Mouse (Mus musculus) erythroblast, embryonic 14.5 days (primary cell): ENCODE data around the gene Clec4a1. TPM values are rescaled to one million over a fixed set of nuclear protein-coding genes. Genes with fewer than 3 reads are reported as not detected.

ENCODE experiments used
- H3K27me3 ChIP-seq: 2 replicates; pipeline ENCODE4 v1.6.1; 2012; ENCODE audit warnings: inconsistent platforms; ENCODE audit not compliant: control insufficient read depth
- H3K36me3 ChIP-seq: 2 replicates; pipeline ENCODE4 v1.6.1; 2012; ENCODE audit warnings: mild to moderate bottlenecking, inconsistent platforms; ENCODE audit not compliant: control insufficient read depth
- H3K4me1 ChIP-seq: 2 replicates; pipeline ENCODE4 v1.6.1; 2012; ENCODE audit warnings: inconsistent platforms; ENCODE audit not compliant: control insufficient read depth
- H3K4me3 ChIP-seq: replicated peaks from 2 replicates; pipeline ENCODE3; 2012; ENCODE audit warnings: moderate library complexity, mild to moderate bottlenecking, inconsistent platforms
- H3K9me3 ChIP-seq: 2 replicates; pipeline ENCODE4 v1.6.1; 2012; ENCODE audit warnings: low read length, inconsistent platforms, mixed read lengths; ENCODE audit not compliant: control insufficient read depth
- GATA1 ChIP-seq: IDR thresholded peaks from 2 replicates; pipeline ENCODE4 v1.6.1; 2012; ENCODE audit warnings: low read length, inconsistent platforms, mixed read lengths
- TAL1 ChIP-seq: IDR thresholded peaks from 3 replicates; pipeline ENCODE4 v1.6.1; 2012; ENCODE audit warnings: low read length, inconsistent platforms, mixed read lengths
- polyA plus RNA-seq: library from polyadenylated mRNA; stranded (reverse); fragments of >175 nt; gene quantifications from 2 replicates; pipeline ENCODE4 v1.2.3, GENCODE M21; 2012

The Clec4a1 gene
- polyA plus RNA-seq, 1 experiment, result not detected

DNA sequence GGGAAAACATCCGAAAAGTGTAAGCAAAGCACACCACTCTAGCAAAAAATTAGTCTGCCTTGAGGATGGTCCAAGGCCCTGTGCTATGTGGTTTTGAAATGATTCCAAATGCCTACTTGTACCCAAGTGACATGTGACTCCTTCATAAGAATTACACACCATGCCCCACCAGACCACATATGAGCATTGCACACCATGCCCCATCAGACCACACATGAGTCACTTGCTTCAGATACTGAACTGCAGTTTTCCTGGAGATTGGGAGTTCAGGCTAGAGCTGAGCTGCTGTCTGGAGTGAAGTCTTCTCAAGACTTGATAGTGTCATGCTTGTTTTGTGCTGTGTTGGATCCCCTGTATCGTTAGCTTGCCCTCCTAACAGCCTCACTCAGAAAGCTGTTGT is 32.0 kb upstream of the Clec4a1 start:
- Histone ChIP-seq H3K36me3 (peaks cover 68% of the 10 kb centered on the region), H3K27me3 (no peaks in the 10 kb centered on the region), H3K4me1 (no peaks in the 10 kb centered on the region), H3K4me3 (no peak overlapping the region), H3K9me3 (peaks cover 3% of the 10 kb centered on the region; the same call in 1 of the 2 replicates)
- no peak for TF ChIP-seq GATA1
- TF ChIP-seq TAL1, result no peak

DNA sequence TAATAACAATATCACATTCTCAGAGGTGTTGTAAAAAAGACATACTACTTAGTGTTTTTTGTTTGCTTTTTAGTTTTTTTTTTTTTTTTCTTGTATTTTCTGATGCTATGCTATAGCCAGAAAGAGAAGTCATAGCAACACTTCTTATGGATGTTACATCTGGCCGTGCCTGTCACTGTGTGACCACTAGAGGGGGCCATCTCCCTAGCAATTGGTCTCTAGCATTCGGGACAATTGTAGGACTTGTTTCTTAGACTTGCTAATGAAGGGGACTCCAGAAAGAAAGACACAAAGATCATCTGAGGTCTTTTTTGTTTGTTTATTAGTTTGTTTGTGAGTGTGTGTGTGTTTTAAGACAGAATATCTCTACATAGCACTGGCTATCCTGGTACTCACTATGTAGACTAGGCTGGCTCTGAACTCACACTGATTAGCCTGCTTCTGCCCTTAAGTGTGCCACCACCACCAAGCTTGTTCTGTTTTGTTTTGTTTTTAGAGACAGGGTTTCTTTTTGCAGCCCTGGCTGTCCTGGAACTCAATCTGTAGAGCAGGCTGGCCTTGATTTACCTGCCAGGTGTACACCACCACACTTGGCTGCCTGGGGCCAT is 29.1 kb upstream of the Clec4a1 start:
- Histone ChIP-seq H3K27me3 (no peaks in the 10 kb centered on the region), H3K36me3 (peaks cover 41% of the 10 kb centered on the region)

GRCm38 (mm10) chr6:122919922-122920321 is 1.7 kb upstream of the Clec4a1 start:
- TF ChIP-seq GATA1 (no peak), TAL1 (no peak)
- Histone ChIP-seq H3K4me1 (no peaks in the 10 kb centered on the region), H3K27me3 (no peaks in the 10 kb centered on the region), H3K4me3 (no peak overlapping the region), H3K36me3 (no peaks in the 10 kb centered on the region), H3K9me3 (peaks cover 4% of the 10 kb centered on the region; the same call in 1 of the 2 replicates)

More for the DNA sequence above, 29.1 kb upstream of the Clec4a1 start:
- Histone ChIP-seq H3K4me3 (no peak overlapping the region), H3K4me1 (no peaks in the 10 kb centered on the region), H3K9me3 (peaks cover 3% of the 10 kb centered on the region; the same call in 1 of the 2 replicates)
- TF ChIP-seq GATA1 (no peak), TAL1 (no peak)

DNA sequence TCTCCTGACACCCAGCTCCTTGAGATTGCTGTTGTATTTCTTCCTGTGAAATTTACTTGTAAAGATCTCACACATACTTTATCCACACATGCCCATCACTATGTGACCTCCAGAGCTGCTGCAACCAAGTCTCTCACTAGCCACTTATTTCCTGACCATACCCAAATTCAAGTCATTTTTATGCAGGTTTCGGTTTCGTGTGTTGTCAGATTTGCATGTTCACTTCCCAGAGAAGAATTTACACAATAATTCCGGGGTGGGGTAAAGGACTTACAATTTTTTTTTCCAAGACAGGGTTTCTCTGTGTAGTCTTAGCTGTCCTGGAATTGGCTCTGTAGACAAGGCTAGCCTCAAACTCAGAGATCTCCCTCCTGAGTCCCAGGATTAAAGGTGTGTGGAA is 13.2 kb downstream of the Clec4a1 start:
- no peak for TF ChIP-seq TAL1
- Histone ChIP-seq H3K36me3 (no peaks in the 10 kb centered on the region), H3K4me1 (no peaks in the 10 kb centered on the region), H3K9me3 (no peaks in the 10 kb centered on the region; the same call in 1 of the 2 replicates), H3K4me3 (no peak overlapping the region), H3K27me3 (no peaks in the 10 kb centered on the region)

DNA sequence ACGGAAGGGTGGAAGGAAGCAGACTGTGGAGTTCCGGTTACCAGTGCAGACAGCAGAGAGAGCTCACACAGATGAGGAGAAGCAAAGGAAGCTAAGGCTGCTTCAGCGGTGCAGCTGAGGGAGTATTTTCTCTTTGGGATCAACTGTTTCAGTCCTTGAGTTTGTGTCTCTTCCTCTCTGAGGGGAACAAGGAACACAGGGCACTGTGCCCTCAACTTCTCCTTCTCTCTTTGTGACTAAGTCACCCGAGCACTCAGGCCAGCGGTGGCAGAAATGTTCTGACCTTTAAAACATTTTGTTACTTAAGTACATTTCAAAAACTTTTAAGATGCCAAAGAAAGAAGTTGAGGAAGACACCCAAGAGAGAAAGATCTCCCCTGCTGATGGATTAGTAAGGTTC is 18.0 kb downstream of the Clec4a1 start:
- no peak for TF ChIP-seq TAL1
- no peak for TF ChIP-seq GATA1
- no peaks in the 10 kb centered on the region for H3K36me3 ChIP-seq
- no peaks in the 10 kb centered on the region; the same call in 1 of the 2 replicates for H3K9me3 ChIP-seq
- H3K4me3 ChIP-seq, result no peak overlapping the region
- H3K4me1 ChIP-seq, result no peaks in the 10 kb centered on the region
- H3K27me3 ChIP-seq, result no peaks in the 10 kb centered on the region

GRCm38 (mm10) chr6:122946760-122947159 is 25.1 kb downstream of the Clec4a1 start:
- H3K4me3 ChIP-seq, result no peak overlapping the region
- peaks cover 3% of the 10 kb centered on the region for H3K9me3 ChIP-seq
- no peak for TF ChIP-seq TAL1
- no peak for TF ChIP-seq GATA1
- H3K4me1 ChIP-seq, result no peaks in the 10 kb centered on the region
- H3K27me3 ChIP-seq, result no peaks in the 10 kb centered on the region
- H3K36me3 ChIP-seq, result no peaks in the 10 kb centered on the region

DNA sequence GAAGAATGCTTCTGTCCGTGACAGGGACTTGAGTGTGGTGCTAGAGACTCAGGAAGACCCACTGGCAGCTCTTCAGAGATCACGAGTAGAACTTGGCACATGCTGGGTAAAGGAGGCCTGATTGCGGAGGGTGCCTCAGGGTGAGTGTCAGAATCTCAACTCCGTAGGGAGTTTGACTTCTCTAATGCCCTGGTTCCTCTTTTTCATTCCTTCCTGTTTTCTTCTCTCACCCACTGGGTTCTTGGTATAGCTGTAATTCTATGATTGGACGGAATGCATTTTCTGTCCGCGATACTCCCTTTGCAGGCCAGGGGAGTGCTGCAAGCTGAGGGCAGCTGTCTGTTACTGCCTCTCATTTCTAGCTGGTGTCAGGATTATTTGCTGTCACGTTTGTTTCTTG is 30.8 kb downstream of the Clec4a1 start, which contains the start of gene Clec4a3:
Gene Clec4a3, plus strand, starts transcription at position 115 of the 400 bp plus-strand sequence.
- no peak for TF ChIP-seq TAL1
- TF ChIP-seq GATA1, result no peak
- Histone ChIP-seq H3K27me3 (no peaks in the 10 kb centered on the region), H3K9me3 (peaks cover 7% of the 10 kb centered on the region), H3K4me1 (no peaks in the 10 kb centered on the region), H3K4me3 (no peak within 1 kb of the TSS), H3K36me3 (no peaks in the 10 kb centered on the region)

- Histone ChIP-seq H3K4me3 (no peak overlapping the region), H3K36me3 (no peaks in the 10 kb centered on the region), H3K4me1 (no peaks in the 10 kb centered on the region), H3K27me3 (no peaks in the 10 kb centered on the region), H3K9me3 (peaks cover 4% of the 10 kb centered on the region)
- TF ChIP-seq GATA1 (no peak), TAL1 (no peak)
These were observed 42.9 kb downstream of the Clec4a1 start for GRCm38 (mm10) chr6:122964562-122964961.

DNA sequence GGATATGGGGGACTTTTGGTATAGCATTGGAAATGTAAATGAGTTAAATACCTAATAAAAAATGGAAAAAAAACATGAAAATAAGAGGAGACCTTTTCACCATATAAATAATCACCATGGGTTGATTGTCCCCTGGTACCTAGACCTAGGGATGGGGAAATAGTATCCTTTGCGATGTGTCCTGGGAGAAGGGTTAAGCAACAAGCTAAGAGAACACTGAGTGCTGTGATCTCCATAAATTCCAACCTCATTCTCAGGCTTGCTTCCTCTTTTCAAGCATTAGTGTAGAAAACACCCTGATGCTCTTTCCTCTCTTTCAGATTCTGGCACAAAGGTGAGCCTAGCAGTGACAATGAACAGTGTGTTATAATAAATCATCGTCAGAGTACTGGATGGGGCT is 47.4 kb downstream of the Clec4a1 start:
- Histone ChIP-seq H3K4me1 (no peaks in the 10 kb centered on the region), H3K27me3 (no peaks in the 10 kb centered on the region), H3K4me3 (no peak overlapping the region), H3K36me3 (no peaks in the 10 kb centered on the region), H3K9me3 (no peaks in the 10 kb centered on the region)
- TF ChIP-seq TAL1, result no peak
- no peak for TF ChIP-seq GATA1

Other genes starting within 250 kb of the Clec4a1 start
- 0.06 TPM in 1 of 2 replicates, not detected in the other for gene Nanog, start 214.4 kb upstream of the Clec4a1 start, polyA plus RNA-seq
- 0.48 and 0.56 TPM in 2 replicates for gene Slc2a3, start 120.2 kb upstream of the Clec4a1 start, polyA plus RNA-seq
- 0.56 and 0.83 TPM in 2 replicates for gene Foxj2, start 101.9 kb upstream of the Clec4a1 start, polyA plus RNA-seq
- gene C3ar1, start 65.7 kb upstream of the Clec4a1 start, polyA plus RNA-seq, result not detected in 2 replicates
- gene Necap1, start 47.4 kb upstream of the Clec4a1 start, polyA plus RNA-seq, result 0.58 and 0.93 TPM in 2 replicates
- gene Clec4a3, start 30.7 kb downstream of the Clec4a1 start, polyA plus RNA-seq, result not detected in 2 replicates
- gene Clec4a4, start 68.5 kb downstream of the Clec4a1 start, polyA plus RNA-seq, result not detected in 2 replicates
- gene Clec4b1, start 128.1 kb downstream of the Clec4a1 start, polyA plus RNA-seq, result not detected in 2 replicates
- gene Clec4a2, start 184.6 kb downstream of the Clec4a1 start, polyA plus RNA-seq, result 0.22 TPM in 1 of 2 replicates, not detected in the other